Mouse (Mus musculus): ENCODE data around the gene Dusp16. TPM values are rescaled to one million over a fixed set of nuclear protein-coding genes. Genes with fewer than 3 reads are reported as not detected.

Dusp16 gene
- polyA plus RNA-seq, 1 experiment: 4.8 TPM

GRCm38 (mm10) chr6:134665817-134666216 lies 126.6 kb downstream of the Dusp16 start:
- no peak for TF ChIP-seq USF1 (IDR thresholded peaks at IDR 0.05; ENCODE audit: low read depth)
- no peak for TF ChIP-seq SRF (IDR thresholded peaks at IDR 0.05; ENCODE audit: control insufficient read depth, insufficient read length, low read depth)
- no peak for TF ChIP-seq MYOG (IDR thresholded peaks at IDR 0.05; ENCODE audit: control insufficient read depth in 1 of 3, insufficient read depth in 1 of 3, insufficient read length in 2 of 3, low read depth in 2 of 3)
- no peak for TF ChIP-seq E2F4 (IDR thresholded peaks at IDR 0.05; ENCODE audit: insufficient read depth)
- TF ChIP-seq POLR2A (IDR thresholded peaks at IDR 0.05; ENCODE audit: insufficient read length, low read depth): no peak
- no peak for TF ChIP-seq POLR2AphosphoS2 (IDR thresholded peaks at IDR 0.05; ENCODE audit: insufficient read length, low read depth)
- TF ChIP-seq TCF3 (IDR thresholded peaks at IDR 0.05; ENCODE audit: insufficient read length, low read depth): no peak
- no peak for TF ChIP-seq MAX (IDR thresholded peaks at IDR 0.05; ENCODE audit: low read depth)
- TF ChIP-seq CEBPB (IDR thresholded peaks at IDR 0.05; ENCODE audit: insufficient read depth, poor library complexity, severe bottlenecking): no peak
- TF ChIP-seq MYOD1 (IDR thresholded peaks at IDR 0.05; ENCODE audit: control insufficient read depth in 1 of 3, insufficient read length in 2 of 3, low read depth in 2 of 3): no peak
- TF ChIP-seq REST (IDR thresholded peaks at IDR 0.05; ENCODE audit: insufficient read depth, insufficient read length): no peak
- no peak for TF ChIP-seq TCF12 (IDR thresholded peaks at IDR 0.05; ENCODE audit: insufficient read depth, poor library complexity, severe bottlenecking)
- H3K79me2 ChIP-seq (ENCODE audit: control insufficient read depth, insufficient read depth): no peaks in the 10 kb centered on the region
- no peaks in the 10 kb centered on the region for H3K27me3 ChIP-seq (ENCODE audit: control insufficient read depth, insufficient read depth, insufficient read length)

More at GRCm38 (mm10) chr6:134665817-134666216, 126.6 kb downstream of the Dusp16 start:
- no peak overlapping the region for H3ac ChIP-seq (ENCODE audit: control insufficient read depth, insufficient read length)
- no peak overlapping the region for H3K4me3 ChIP-seq
- no peaks in the 10 kb centered on the region for H3K36me3 ChIP-seq (ENCODE audit: control insufficient read depth, insufficient read depth)
- H3K4me2 ChIP-seq (ENCODE audit: low read depth): no peak overlapping the region

Other genes starting within 250 kb of the Dusp16 start
- gene Lrp6, start 225.7 kb downstream of the Dusp16 start, polyA plus RNA-seq (2012; fragmentation: generic; extraction: Trizol): 8.4 TPM
- not detected for gene Mansc1, start 160.1 kb downstream of the Dusp16 start, polyA plus RNA-seq (2012; fragmentation: generic; extraction: Trizol)
- 8.8 TPM for gene Borcs5, start 153.1 kb downstream of the Dusp16 start, polyA plus RNA-seq (2012; fragmentation: generic; extraction: Trizol)
- gene Crebl2, start 37.5 kb upstream of the Dusp16 start, polyA plus RNA-seq (2012; fragmentation: generic; extraction: Trizol): 1.5 TPM
- 2.2 TPM for gene Gpr19, start 106.0 kb upstream of the Dusp16 start, polyA plus RNA-seq (2012; fragmentation: generic; extraction: Trizol)
- 27.7 TPM for gene Cdkn1b, start 127.8 kb upstream of the Dusp16 start, polyA plus RNA-seq (2012; fragmentation: generic; extraction: Trizol)
- 0.12 TPM for gene Apold1, start 189.1 kb upstream of the Dusp16 start, polyA plus RNA-seq (2012; fragmentation: generic; extraction: Trizol)
- gene Ddx47, start 219.0 kb upstream of the Dusp16 start, polyA plus RNA-seq (2012; fragmentation: generic; extraction: Trizol): 53.6 TPM